Mouse (Mus musculus) kidney, postnatal 0 days (tissue): ENCODE results near the gene Ttc9b. TPM values are rescaled to one million over a fixed set of nuclear protein-coding genes. Genes with fewer than 3 reads are reported as not detected.
A peak's percentile ranks its signal among the peaks of the same experiment; 100 is the strongest.

Experiments
- ATAC-seq: fragments of 200-750 bp; cut with Nextera tagmentation; replicated peaks from 2 replicates; pipeline ENCODE4 v1.8.0; 2017; ENCODE audit warnings: low read depth, moderate number of reproducible peaks, moderate TSS enrichment, moderate library complexity; ENCODE audit not compliant: low FRiP score
- DNase-seq: peaks from one replicate; pipeline ENCODE4 v3.0.0-alpha.2; 2016; ENCODE audit warnings: low spot score
- H3K27ac ChIP-seq: fragments of 300-500 bp; sonication (generic); 2 replicates; pipeline ENCODE4 v1.5.1; 2014; ENCODE audit warnings: mild to moderate bottlenecking
- H3K27me3 ChIP-seq: fragments of 300-500 bp; sonication (generic); 2 replicates; pipeline ENCODE4 v1.6.1; 2014; ENCODE audit warnings: low read length, mixed read lengths; ENCODE audit not compliant: insufficient read depth
- H3K36me3 ChIP-seq: fragments of 300-500 bp; sonication (generic); 2 replicates; pipeline ENCODE4 v1.6.1; 2014; ENCODE audit warnings: low read length, mixed read lengths; ENCODE audit not compliant: insufficient read depth
- H3K4me1 ChIP-seq: fragments of 300-500 bp; sonication (generic); replicated peaks from 2 replicates; pipeline ENCODE4 v1.6.1; 2014; ENCODE audit warnings: antibody characterized with exemption, low read length, mixed read lengths; ENCODE audit not compliant: insufficient read depth
- H3K4me2 ChIP-seq: fragments of 300-500 bp; sonication (generic); 2 replicates; pipeline ENCODE4 v1.6.1; 2014; ENCODE audit warnings: mild to moderate bottlenecking, low read length, moderate library complexity, mixed read lengths
- H3K4me3 ChIP-seq: fragments of 300-500 bp; sonication (generic); replicated peaks from 2 replicates; pipeline ENCODE4 v1.5.1; 2014; ENCODE audit warnings: low read depth, low read length
- H3K9ac ChIP-seq: fragments of 300-500 bp; sonication (generic); 2 replicates; pipeline ENCODE4 v1.6.1; 2014; ENCODE audit warnings: low read depth, low read length
- H3K9me3 ChIP-seq: fragments of 300-500 bp; sonication (generic); replicated peaks from 2 replicates; pipeline ENCODE4 v1.6.1; 2016; ENCODE audit warnings: low read length, inconsistent platforms, mixed read lengths
- CTCF ChIP-seq: IDR thresholded peaks from 2 replicates; pipeline ENCODE4 v1.5.1; 2016; ENCODE audit warnings: antibody characterized with exemption, low read depth, mild to moderate bottlenecking, moderate library complexity
- WGBS: fragments of 180-500 bp; shearing (Covaris S2); extraction: QIAGEN DNeasy Blood & Tissue Kit; methylation state at CpG from one replicate; pipeline ENCODE4 v1.1.7; 2014; 5-methylcytosine and 5-hydroxymethylcytosine counted together
- polyA plus RNA-seq: library from polyadenylated mRNA; unstranded; fragments of >200 nt; fragmentation: Nextera tagmentation; extraction: Ambion mirVana; gene quantifications from 2 replicates; pipeline ENCODE4 v1.2.1, GENCODE M21; 2015

The Ttc9b gene
- polyA plus RNA-seq, 1 experiment from 2014 or later = not detected

GRCm38 (mm10) chr7:27649723-27650122 is 4.0 kb upstream of the Ttc9b start:
- no peak for TF ChIP-seq CTCF
- Histone ChIP-seq H3K4me3 (no peak overlapping the region), H3K4me1 (no peaks in the 10 kb centered on the region; the same call in 1 of the 2 replicates), H3K9ac (no peak overlapping the region), H3K27ac (no peak overlapping the region), H3K36me3 (no peaks in the 10 kb centered on the region), H3K27me3 (peaks cover 22% of the 10 kb centered on the region; the same call in 1 of the 2 replicates), H3K4me2 (no peak overlapping the region), H3K9me3 (no peaks in the 10 kb centered on the region)
- ATAC-seq = no peak
- DNase-seq = no peak
- 90% methylated on average over 11 of the region's 11 CpGs for WGBS

- H3K4me1 ChIP-seq = no peaks in the 10 kb centered on the region; the same call in 1 of the 2 replicates
- DNase-seq = peak; percentile 96
- H3K4me2 ChIP-seq = peak overlapping the region; percentile 16; the same call in 1 of the 2 replicates
- no peaks in the 10 kb centered on the region for H3K36me3 ChIP-seq
- ATAC-seq = no peak; the same call in 1 of the 2 replicates
- no peaks in the 10 kb centered on the region for H3K9me3 ChIP-seq
- WGBS = 6% methylated on average over 10 of the region's 10 CpGs
- no peak overlapping the region for H3K4me3 ChIP-seq
- peaks cover 30% of the 10 kb centered on the region for H3K27me3 ChIP-seq
- H3K27ac ChIP-seq = no peak overlapping the region
- no peak overlapping the region for H3K9ac ChIP-seq
- peak; percentile 81 for TF ChIP-seq CTCF
Measured at GRCm38 (mm10) chr7:27650949-27651348, 2.8 kb upstream of the Ttc9b start.

GRCm38 (mm10) chr7:27654607-27655276 is 1.0 kb downstream of the Ttc9b start:
- 72% methylated on average over 20 of the region's 20 CpGs for WGBS
- 0 out of 2 replicates have a peak, but pooled peaks cover 5% of the 10 kb centered on the region for H3K36me3 ChIP-seq
- H3K4me1 ChIP-seq = no peaks in the 10 kb centered on the region; the same call in 1 of the 2 replicates
- no peak overlapping the region for H3K4me3 ChIP-seq
- no peak overlapping the region for H3K27ac ChIP-seq
- ATAC-seq (no peak), DNase-seq (no peak)
- no peak overlapping the region for H3K4me2 ChIP-seq
- H3K27me3 ChIP-seq = peaks cover 30% of the 10 kb centered on the region
- H3K9ac ChIP-seq = no peak overlapping the region
- peak; percentile 44 for TF ChIP-seq CTCF
- no peaks in the 10 kb centered on the region for H3K9me3 ChIP-seq

- H3K9me3 ChIP-seq = no peaks in the 10 kb centered on the region
- no peak for TF ChIP-seq CTCF
- no peaks in the 10 kb centered on the region; the same call in 1 of the 2 replicates for H3K4me1 ChIP-seq
- H3K27me3 ChIP-seq = peaks cover 30% of the 10 kb centered on the region
- WGBS = 32% methylated on average over 11 of the region's 11 CpGs
- DNase-seq (no peak), ATAC-seq (no peak)
- H3K36me3 ChIP-seq = 0 out of 2 replicates have a peak, but pooled peaks cover 5% of the 10 kb centered on the region
- no peak overlapping the region for H3K27ac ChIP-seq
- no peak overlapping the region for H3K4me3 ChIP-seq
- H3K4me2 ChIP-seq = no peak overlapping the region
- H3K9ac ChIP-seq = no peak overlapping the region
Measured at GRCm38 (mm10) chr7:27655545-27655944, 1.8 kb downstream of the Ttc9b start.

GRCm38 (mm10) chr7:27656600-27656999 is 2.9 kb downstream of the Ttc9b start:
- Histone ChIP-seq H3K27me3 (peaks cover 30% of the 10 kb centered on the region), H3K9ac (no peak overlapping the region), H3K4me1 (no peaks in the 10 kb centered on the region; the same call in 1 of the 2 replicates), H3K27ac (no peak overlapping the region), H3K4me2 (no peak overlapping the region), H3K4me3 (no peak overlapping the region), H3K9me3 (no peaks in the 10 kb centered on the region), H3K36me3 (peaks cover 13% of the 10 kb centered on the region)
- DNase-seq (no peak), ATAC-seq (no peak)
- 91% methylated on average over 16 of the region's 16 CpGs for WGBS
- TF ChIP-seq CTCF = no peak

- Histone ChIP-seq H3K9ac (no peak overlapping the region), H3K4me3 (no peak overlapping the region), H3K4me1 (no peaks in the 10 kb centered on the region; the same call in 1 of the 2 replicates), H3K36me3 (peaks cover 19% of the 10 kb centered on the region), H3K4me2 (0 out of 2 replicates have a peak overlapping the region, but pooled peaks have one; percentile 18), H3K27ac (no peak overlapping the region), H3K9me3 (no peaks in the 10 kb centered on the region), H3K27me3 (peaks cover 23% of the 10 kb centered on the region)
- 30% methylated on average over 53 of the region's 53 CpGs for WGBS
- DNase-seq = no peak
- no peak for TF ChIP-seq CTCF
- ATAC-seq = no peak
Measured at GRCm38 (mm10) chr7:27657824-27658395, 4.2 kb downstream of the Ttc9b start.
